Mouse (Mus musculus) liver, embryonic 15.5 days (tissue): ENCODE data around the gene Rnps1. TPM values are rescaled to one million over a fixed set of nuclear protein-coding genes. Genes with fewer than 3 reads are reported as not detected.

Experiments
- ATAC-seq: fragments of 200-750 bp; cut with Nextera tagmentation; 2 replicates; pipeline ENCODE4 v1.8.0; 2017; ENCODE audit warnings: moderate number of reproducible peaks, mild to moderate bottlenecking, moderate library complexity; ENCODE audit not compliant: insufficient read depth
- H3K27ac ChIP-seq: fragments of 300-500 bp; sonication (generic); replicated peaks from 2 replicates; pipeline ENCODE4 v1.5.1; 2015; ENCODE audit warnings: mild to moderate bottlenecking, inconsistent platforms
- H3K27me3 ChIP-seq: fragments of 300-500 bp; sonication (generic); 2 replicates; pipeline ENCODE4 v1.6.1; 2015; ENCODE audit warnings: mild to moderate bottlenecking, inconsistent platforms
- H3K36me3 ChIP-seq: fragments of 300-500 bp; sonication (generic); replicated peaks from 2 replicates; pipeline ENCODE4 v1.6.1; 2015; ENCODE audit warnings: moderate library complexity, mild to moderate bottlenecking, inconsistent platforms
- H3K4me1 ChIP-seq: fragments of 300-500 bp; sonication (generic); replicated peaks from 2 replicates; pipeline ENCODE4 v1.6.1; 2015; ENCODE audit warnings: inconsistent platforms
- H3K4me2 ChIP-seq: fragments of 300-500 bp; sonication (generic); 2 replicates; pipeline ENCODE4 v1.6.1; 2015; ENCODE audit warnings: moderate library complexity, mild to moderate bottlenecking, inconsistent platforms
- H3K4me3 ChIP-seq: fragments of 300-500 bp; sonication (generic); replicated peaks from 2 replicates; pipeline ENCODE4 v1.5.1; 2015; ENCODE audit warnings: mild to moderate bottlenecking, inconsistent platforms
- H3K9ac ChIP-seq: fragments of 300-500 bp; sonication (generic); 2 replicates; pipeline ENCODE4 v1.6.1; 2015; ENCODE audit warnings: moderate library complexity, mild to moderate bottlenecking, inconsistent platforms
- H3K9me3 ChIP-seq: fragments of 300-500 bp; sonication (generic); replicated peaks from 2 replicates; pipeline ENCODE4 v1.6.1; 2016; ENCODE audit warnings: inconsistent platforms
- WGBS: fragments of 180-500 bp; shearing (Covaris S2); methylation state at CpG from one replicate; pipeline ENCODE4 v1.1.7; 2015; ENCODE audit warnings: mixed read lengths; ENCODE audit not compliant: insufficient replicate concordance; 5-methylcytosine and 5-hydroxymethylcytosine counted together
- polyA plus RNA-seq: library from polyadenylated mRNA; unstranded; fragments of >200 nt; fragmentation: Nextera tagmentation; extraction: Ambion mirVana; gene quantifications from 2 replicates; pipeline ENCODE4 v1.2.1, GENCODE M21; 2015

The Rnps1 gene
- polyA plus RNA-seq, 1 experiment from 2014 or later: 109 TPM

- under 1% methylated on average over 68 of the region's 68 CpGs for WGBS
- Histone ChIP-seq H3K36me3 (peaks cover 44% of the 10 kb centered on the region), H3K9ac (peak overlapping the region; percentile 96), H3K27ac (peak overlapping the region; percentile 97), H3K4me3 (peak overlapping the region; percentile 95), H3K27me3 (no peaks in the 10 kb centered on the region), H3K4me2 (peak overlapping the region; percentile 96), H3K9me3 (no peaks in the 10 kb centered on the region), H3K4me1 (peaks cover 44% of the 10 kb centered on the region)
- ATAC-seq: peak; percentile 35
Observed at GRCm38 (mm10) chr17:24470701-24471527, 56.5 kb downstream of the Rnps1 start.

- peak overlapping the region; percentile 97; the same call in 1 of the 2 replicates for H3K27ac ChIP-seq
- peaks cover 60% of the 10 kb centered on the region for H3K36me3 ChIP-seq
- ATAC-seq: no peak
- H3K4me3 ChIP-seq: peak overlapping the region; percentile 95
- no peaks in the 10 kb centered on the region for H3K27me3 ChIP-seq
- peak overlapping the region; percentile 96 for H3K4me2 ChIP-seq
- peak overlapping the region; percentile 96; the same call in 1 of the 2 replicates for H3K9ac ChIP-seq
- no peaks in the 10 kb centered on the region for H3K9me3 ChIP-seq
- peaks cover 55% of the 10 kb centered on the region for H3K4me1 ChIP-seq
- WGBS: 80% methylated on average over 4 of the region's 4 CpGs
Observed at GRCm38 (mm10) chr17:24472512-24472911, 58.1 kb downstream of the Rnps1 start.

GRCm38 (mm10) chr17:24473612-24474275, 59.4 kb downstream of the Rnps1 start, which contains the start of gene Bricd5:
TSS of gene Bricd5 (plus strand) at chr17:24473884.
- ATAC-seq: no peak
- H3K27ac ChIP-seq: peak within 1 kb of the TSS; percentile 97; the same call in 1 of the 2 replicates
- WGBS: 76% methylated on average over 6 of the region's 6 CpGs
- H3K9me3 ChIP-seq: no peaks in the 10 kb centered on the region
- peak within 1 kb of the TSS; percentile 96; the same call in 1 of the 2 replicates for H3K9ac ChIP-seq
- H3K4me3 ChIP-seq: peak within 1 kb of the TSS; percentile 95
- H3K36me3 ChIP-seq: peaks cover 67% of the 10 kb centered on the region
- H3K4me2 ChIP-seq: peak within 1 kb of the TSS; percentile 96
- peaks cover 62% of the 10 kb centered on the region for H3K4me1 ChIP-seq
- H3K27me3 ChIP-seq: no peaks in the 10 kb centered on the region

- Histone ChIP-seq H3K27me3 (no peaks in the 10 kb centered on the region), H3K4me1 (peaks cover 57% of the 10 kb centered on the region), H3K4me3 (no peak overlapping the region), H3K36me3 (peaks cover 67% of the 10 kb centered on the region), H3K27ac (no peak overlapping the region), H3K9me3 (no peaks in the 10 kb centered on the region), H3K4me2 (no peak overlapping the region), H3K9ac (no peak overlapping the region)
- WGBS: 67% methylated on average over 5 of the region's 5 CpGs
- ATAC-seq: no peak
Observed at GRCm38 (mm10) chr17:24474557-24474956, 60.2 kb downstream of the Rnps1 start.

Other genes starting within 250 kb of the Rnps1 start
- 362 and 405 TPM in 2 replicates for gene Atp6v0c, start 244.9 kb upstream of the Rnps1 start, polyA plus RNA-seq
- gene Tbc1d24, start 209.0 kb upstream of the Rnps1 start, polyA plus RNA-seq: 6.6 and 7.9 TPM in 2 replicates
- gene Ntn3, start 205.0 kb upstream of the Rnps1 start, polyA plus RNA-seq: 1.1 and 1.2 TPM in 2 replicates
- 8.2 and 9.6 TPM in 2 replicates for gene Tedc2, start 193.7 kb upstream of the Rnps1 start, polyA plus RNA-seq
- gene Ccnf, start 163.1 kb upstream of the Rnps1 start, polyA plus RNA-seq: 71.5 and 75.6 TPM in 2 replicates
- gene Abca17, start 63.5 kb upstream of the Rnps1 start, polyA plus RNA-seq: not detected in 2 replicates
- gene Abca3, start 62.6 kb upstream of the Rnps1 start, polyA plus RNA-seq: 14.1 and 14.8 TPM in 2 replicates
- 81.2 and 92.2 TPM in 2 replicates for gene Eci1, start 12.1 kb downstream of the Rnps1 start, polyA plus RNA-seq
- 0.39 and 0.41 TPM in 2 replicates for gene Dnase1l2, start 28.5 kb downstream of the Rnps1 start, polyA plus RNA-seq
- 11.5 and 14.2 TPM in 2 replicates for gene E4f1, start 55.7 kb downstream of the Rnps1 start, polyA plus RNA-seq
- gene Pgp, start 55.8 kb downstream of the Rnps1 start, polyA plus RNA-seq: 60.5 and 61.2 TPM in 2 replicates
- gene Bricd5, start 59.3 kb downstream of the Rnps1 start, polyA plus RNA-seq: 0.13 TPM in 1 of 2 replicates, not detected in the other
- gene Mlst8, start 64.5 kb downstream of the Rnps1 start, polyA plus RNA-seq: 12.0 and 13.6 TPM in 2 replicates
- gene Caskin1, start 74.0 kb downstream of the Rnps1 start, polyA plus RNA-seq: 0.05 and 0.09 TPM in 2 replicates
- gene Traf7, start 113.4 kb downstream of the Rnps1 start, polyA plus RNA-seq: 32.9 and 35.2 TPM in 2 replicates
- gene Rab26, start 119.6 kb downstream of the Rnps1 start, polyA plus RNA-seq: 0.64 and 0.74 TPM in 2 replicates
- 2.6 and 3.0 TPM in 2 replicates for gene Pkd1, start 135.3 kb downstream of the Rnps1 start, polyA plus RNA-seq
- 18.8 and 21.4 TPM in 2 replicates for gene Tsc2, start 218.1 kb downstream of the Rnps1 start, polyA plus RNA-seq
- gene Nthl1, start 218.1 kb downstream of the Rnps1 start, polyA plus RNA-seq: 5.8 and 6.4 TPM in 2 replicates
- gene Slc9a3r2, start 235.8 kb downstream of the Rnps1 start, polyA plus RNA-seq: 10.8 and 13.8 TPM in 2 replicates
- gene Npw, start 243.9 kb downstream of the Rnps1 start, polyA plus RNA-seq: 0.30 TPM in 1 of 2 replicates, not detected in the other